Mouse (Mus musculus): Measurements from ENCODE around the gene Kdm7a.

Kdm7a gene

DNA sequence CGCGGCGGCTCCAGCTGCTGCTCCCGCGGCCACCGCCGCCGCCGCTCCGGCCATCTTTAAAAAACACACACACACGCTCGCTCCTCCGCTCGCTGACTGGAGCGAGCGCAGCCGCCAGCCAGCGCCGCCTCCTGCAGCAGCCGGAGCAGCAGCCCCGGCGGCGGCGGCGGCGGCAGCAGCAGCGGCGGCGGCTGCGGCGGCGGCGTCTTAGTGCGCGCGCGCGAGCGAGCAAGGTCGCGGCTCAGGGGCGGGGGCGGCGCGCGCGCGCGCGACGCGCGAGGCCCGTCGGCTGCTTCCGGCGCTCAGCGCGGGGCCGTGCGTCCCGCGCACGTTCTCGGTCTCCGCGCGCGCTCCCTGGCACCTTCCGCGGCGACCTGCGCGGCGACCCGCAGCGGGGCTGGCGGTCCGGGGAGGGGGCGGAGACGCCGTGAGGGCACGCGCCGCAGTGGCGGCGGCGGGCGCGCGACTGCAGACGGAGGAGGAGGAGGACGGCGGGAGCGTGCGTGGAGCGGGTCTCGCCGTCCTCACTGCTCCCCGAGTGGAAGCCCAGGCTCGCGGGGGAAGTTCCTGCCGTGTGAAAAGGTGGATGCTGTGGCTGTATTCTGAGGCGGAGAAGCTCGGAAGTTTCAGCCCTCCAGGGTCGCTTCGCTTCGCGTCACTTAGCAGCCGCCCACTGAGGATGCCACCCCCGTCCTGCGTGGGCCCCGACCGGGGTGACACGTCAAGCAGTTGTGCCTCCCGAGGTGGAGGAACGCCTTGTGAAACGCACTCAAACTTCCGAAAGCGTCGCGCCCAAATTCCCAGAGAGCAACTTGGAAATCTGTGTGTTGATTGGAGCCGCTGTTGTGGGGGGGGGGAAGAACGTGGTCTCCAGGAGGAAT is at the start of gene Kdm7a:
TSS of gene Kdm7a (minus strand) at position 209 of the 881 bp plus-strand sequence.
- DNase-seq, result peak; percentile 90

GRCm38 (mm10) chr6:39255271-39255670 is 48.7 kb upstream of the Kdm7a start:
- no peak for DNase-seq

DNA sequence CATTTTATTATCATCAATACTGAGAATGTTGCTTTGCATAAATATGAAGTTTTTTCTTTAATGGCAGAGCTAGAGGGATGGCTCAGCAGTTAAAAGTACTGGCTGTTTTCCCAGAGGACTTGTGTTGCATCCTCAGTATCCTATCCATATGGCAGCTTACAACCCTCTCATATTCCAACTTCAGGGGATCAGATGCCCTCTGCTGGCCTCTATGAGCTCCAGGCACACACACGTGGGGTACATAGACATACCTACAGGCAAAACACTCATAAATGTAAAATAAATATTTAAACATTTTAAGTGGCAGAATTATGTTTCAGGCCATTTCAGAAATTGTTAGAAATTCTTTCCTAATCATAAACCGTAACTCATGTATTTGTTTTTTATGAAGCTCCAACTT is 43.5 kb upstream of the Kdm7a start:
- no peak for DNase-seq

DNA sequence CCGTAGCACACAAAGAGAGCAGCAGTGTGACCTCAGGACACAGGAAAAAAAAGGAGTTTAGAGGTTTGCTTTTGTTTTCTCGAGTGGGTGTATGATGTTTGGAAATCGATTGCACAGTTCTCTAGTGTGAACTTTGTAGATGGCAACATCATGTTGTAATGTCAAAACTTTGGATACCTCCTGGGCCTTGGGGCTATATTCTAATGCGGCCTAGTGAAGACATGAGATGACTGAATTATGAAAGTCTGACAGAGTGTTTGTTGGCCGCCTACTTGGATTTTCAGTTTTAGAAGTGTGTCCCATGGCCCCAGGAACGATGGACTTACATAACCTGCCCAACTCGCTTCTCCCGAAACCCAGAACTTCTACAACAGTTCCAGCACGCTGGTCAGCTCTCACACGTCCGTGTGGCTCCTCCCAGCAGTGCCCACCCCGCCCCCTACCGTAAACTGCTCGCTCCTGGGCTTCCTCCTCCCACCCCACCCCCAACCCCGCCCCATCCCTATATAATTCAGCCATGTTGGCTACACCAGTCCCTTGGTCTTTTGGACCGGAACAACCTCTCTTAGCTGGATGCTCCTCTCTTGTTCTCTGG is 42.7 kb upstream of the Kdm7a start:
- no peak for DNase-seq

- no peak for DNase-seq
Measured at GRCm38 (mm10) chr6:39244066-39244465, 37.5 kb upstream of the Kdm7a start.

- no peak for DNase-seq
Measured at GRCm38 (mm10) chr6:39243511-39243961, 36.9 kb upstream of the Kdm7a start.

- DNase-seq, result no peak
Measured at GRCm38 (mm10) chr6:39242718-39243471, 36.3 kb upstream of the Kdm7a start.

DNA sequence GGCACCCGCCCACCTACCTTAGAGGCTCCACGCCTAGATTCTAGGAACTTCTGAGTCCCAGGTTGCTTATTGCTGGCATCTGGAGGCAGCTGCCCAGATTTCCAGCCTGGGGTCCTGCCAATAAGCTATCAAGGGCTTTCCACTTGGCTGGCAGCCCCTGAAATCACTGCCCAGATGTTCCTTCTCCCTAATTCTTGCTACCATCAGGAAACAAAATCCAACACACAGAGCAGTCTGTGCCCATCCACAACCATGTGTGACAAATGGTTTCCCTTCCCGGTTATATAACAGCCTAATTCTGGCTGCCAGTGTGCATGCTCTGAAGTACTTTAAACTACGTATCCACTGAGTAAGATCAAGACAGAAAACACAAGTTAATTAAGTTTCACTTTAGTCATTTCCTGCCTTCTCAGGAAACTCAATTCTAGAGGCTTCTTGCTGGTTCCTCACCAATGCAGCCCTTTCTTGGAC is 34.9 kb upstream of the Kdm7a start:
- DNase-seq, result no peak

- DNase-seq, result no peak
Measured at GRCm38 (mm10) chr6:39240956-39241355, 34.4 kb upstream of the Kdm7a start.

GRCm38 (mm10) chr6:39237887-39238286 is 31.3 kb upstream of the Kdm7a start:
- DNase-seq, result no peak

- no peak for DNase-seq
Measured at GRCm38 (mm10) chr6:39232617-39233016, 26.0 kb upstream of the Kdm7a start.

DNA sequence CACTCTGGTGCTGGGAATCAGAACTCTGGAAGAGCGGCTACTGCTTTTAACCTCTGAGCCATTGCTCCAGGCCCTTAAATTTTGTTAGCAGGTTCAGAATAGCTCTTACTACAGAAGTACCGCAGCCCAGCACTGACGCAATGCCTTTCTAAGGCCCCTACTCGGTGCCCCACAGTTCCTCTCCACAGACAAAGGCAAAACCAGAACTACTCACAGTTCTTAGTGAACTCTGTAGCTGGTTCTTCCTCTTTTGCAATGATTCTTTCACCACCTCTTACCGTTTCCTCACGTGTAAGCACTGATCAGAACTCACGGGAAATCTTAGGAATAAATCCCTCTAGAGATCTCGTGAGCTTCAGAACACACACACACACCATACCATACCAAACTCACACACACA is 24.1 kb upstream of the Kdm7a start:
- no peak for DNase-seq

- no peak for DNase-seq
Measured at GRCm38 (mm10) chr6:39226610-39226955, 20.0 kb upstream of the Kdm7a start.

DNA sequence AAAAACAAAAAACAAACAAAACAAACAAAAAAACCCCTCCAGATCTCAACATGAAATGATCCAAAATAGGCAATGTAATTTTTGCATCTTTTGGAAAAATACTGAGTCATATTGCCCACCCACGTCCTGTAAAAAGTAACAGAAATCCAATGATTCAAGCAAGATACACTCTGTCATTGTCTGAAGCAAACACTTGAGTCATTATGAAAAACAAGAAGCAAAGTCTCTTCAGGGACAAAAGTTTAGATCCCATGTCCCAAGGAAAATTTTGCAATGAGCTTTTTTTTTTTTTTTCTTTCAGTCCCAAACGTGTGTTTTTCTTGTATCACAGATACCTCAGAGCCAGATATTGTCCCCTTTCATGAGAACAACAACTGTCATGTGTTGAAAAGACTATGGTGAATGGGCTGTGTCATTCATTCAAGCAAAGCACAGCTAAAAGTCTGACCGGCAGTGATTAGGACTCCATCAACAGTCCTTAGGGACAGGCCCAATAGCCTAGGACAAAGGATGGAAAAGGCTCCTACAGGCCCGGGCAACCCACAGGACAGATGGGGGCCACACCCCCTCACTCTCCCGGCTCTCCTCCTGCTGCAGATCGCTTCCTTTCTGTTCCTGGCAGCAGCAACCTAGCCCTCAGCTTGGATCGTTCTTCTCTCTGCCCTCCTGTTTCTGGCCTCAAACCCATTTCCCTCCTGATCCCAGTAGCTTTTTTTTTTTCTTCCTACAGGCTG is 19.5 kb upstream of the Kdm7a start:
- no peak for DNase-seq

DNA sequence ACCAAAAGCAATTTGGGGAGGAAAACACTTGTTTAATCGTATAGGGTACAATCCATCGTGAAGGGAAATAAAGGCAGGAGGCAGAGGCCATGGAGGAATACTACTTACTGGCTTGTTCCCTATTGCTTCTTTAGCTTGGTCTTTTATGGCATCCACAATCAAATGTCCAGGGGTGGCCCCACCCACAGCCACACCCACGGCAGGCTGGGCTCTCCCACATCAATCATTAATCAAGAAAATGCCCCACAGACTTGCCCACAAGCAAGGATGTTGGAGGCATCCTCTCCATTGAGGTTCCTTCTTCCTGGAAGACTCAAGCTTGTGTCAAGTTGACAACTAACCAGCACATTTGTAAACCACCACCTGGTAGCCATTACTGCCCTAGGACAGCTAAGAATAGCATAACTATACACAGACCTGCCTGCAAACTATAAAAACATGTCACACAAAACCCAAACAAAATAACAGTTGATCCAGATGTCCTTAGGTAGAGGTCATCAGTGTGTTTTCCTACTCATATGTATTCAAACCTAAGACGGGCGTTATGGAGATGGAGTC is 16.8 kb upstream of the Kdm7a start:
- no peak for DNase-seq

DNA sequence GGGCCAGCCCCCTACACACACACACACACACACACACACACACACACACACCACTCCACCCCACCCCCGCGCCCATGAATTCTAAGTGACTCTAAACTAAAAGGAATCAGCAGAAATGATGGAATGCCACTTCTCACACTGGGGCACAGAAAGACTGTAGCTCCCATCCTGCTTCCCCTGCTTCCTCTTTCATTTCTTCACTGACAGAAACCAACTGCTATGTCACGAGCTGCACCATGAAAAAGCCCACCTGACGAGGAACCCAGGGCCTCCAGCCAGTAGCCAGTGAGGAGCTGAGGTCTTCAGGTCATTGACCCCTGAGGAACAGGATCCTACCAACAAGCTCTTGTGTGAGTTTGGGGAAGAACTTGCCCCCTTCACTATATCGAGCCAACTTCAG is 15.9 kb upstream of the Kdm7a start:
- DNase-seq, result no peak

GRCm38 (mm10) chr6:39217961-39218360 is 11.4 kb upstream of the Kdm7a start:
- DNase-seq, result no peak

- DNase-seq, result no peak
Measured at GRCm38 (mm10) chr6:39217138-39217537, 10.5 kb upstream of the Kdm7a start.

GRCm38 (mm10) chr6:39214949-39215606 is 8.5 kb upstream of the Kdm7a start:
- DNase-seq, result no peak

GRCm38 (mm10) chr6:39209677-39210076 is 3.1 kb upstream of the Kdm7a start:
- no peak for DNase-seq

DNA sequence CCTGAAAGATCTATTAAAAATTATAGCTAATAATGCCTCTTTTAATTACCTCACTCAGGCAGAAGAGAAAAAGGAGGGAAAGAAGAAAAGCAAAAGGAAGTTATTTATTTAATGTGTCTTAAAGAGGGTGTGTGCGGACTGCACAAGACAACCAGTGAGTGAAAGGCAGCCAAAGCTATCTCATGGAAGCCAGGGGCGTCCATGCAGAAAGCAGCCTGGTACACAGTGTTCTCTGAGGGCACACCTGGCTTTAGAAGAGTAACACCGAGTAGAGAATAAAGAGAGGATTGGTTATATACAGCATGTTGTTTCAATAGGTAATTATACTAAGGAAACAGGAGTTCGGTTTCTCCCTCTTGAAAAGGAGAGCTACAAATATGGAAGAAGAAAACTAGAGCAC is 1.6 kb upstream of the Kdm7a start:
- DNase-seq, result no peak
